Mouse (Mus musculus) small intestine, adult 2 months (tissue): ENCODE measurements around the gene Bcl11a. TPM values are rescaled to one million over a fixed set of nuclear protein-coding genes. Genes with fewer than 3 reads are reported as not detected.
A peak's percentile ranks its signal among the peaks of the same experiment; 100 is the strongest.

Source experiments
- H3K27ac ChIP-seq: fragments of 200-500 bp; 2 replicates; pipeline ENCODE4 v1.5.1; 2012; ENCODE audit warnings: low read depth, low read length, control low read depth, inconsistent platforms; ENCODE audit not compliant: insufficient read depth
- H3K27me3 ChIP-seq: fragments of 200-500 bp; 2 replicates; pipeline ENCODE4 v1.6.1; 2012; ENCODE audit warnings: mild to moderate bottlenecking, moderate library complexity, low read length, inconsistent platforms; ENCODE audit not compliant: control insufficient read depth, insufficient read depth
- H3K36me3 ChIP-seq: fragments of 200-500 bp; 2 replicates; pipeline ENCODE4 v1.6.1; 2012; ENCODE audit warnings: mild to moderate bottlenecking, low read length, control low read depth, inconsistent platforms; ENCODE audit not compliant: control insufficient read depth, insufficient read depth
- H3K4me1 ChIP-seq: fragments of 200-500 bp; 2 replicates; pipeline ENCODE4 v1.6.1; 2012; ENCODE audit warnings: low read length, inconsistent platforms, mixed read lengths; ENCODE audit not compliant: control insufficient read depth, insufficient read depth, insufficient read length
- H3K4me3 ChIP-seq: fragments of 200-500 bp; 2 replicates; pipeline ENCODE4 v1.5.1; 2012; ENCODE audit warnings: low read depth, mild to moderate bottlenecking, control low read depth, inconsistent platforms, low read length, moderate library complexity
- CTCF ChIP-seq: fragments of 200-500 bp; IDR thresholded peaks from 2 replicates; pipeline ENCODE4 v1.5.1; 2012; ENCODE audit warnings: low read depth, mild to moderate bottlenecking, control low read depth, inconsistent platforms, low read length, moderate library complexity, mixed read lengths; ENCODE audit not compliant: insufficient replicate concordance, insufficient read length; ENCODE audit errors: extremely low read depth
- POLR2A ChIP-seq: fragments of 200-500 bp; IDR thresholded peaks from 2 replicates; pipeline ENCODE4 v1.6.1; 2012; ENCODE audit warnings: low read depth, mild to moderate bottlenecking, control low read depth, inconsistent platforms, low read length, moderate library complexity
- WGBS: fragments of 180-500 bp; shearing (Covaris S2); methylation state at CpG from one replicate; pipeline ENCODE4 v1.1.7; 2018; 5-methylcytosine and 5-hydroxymethylcytosine counted together
- polyA plus RNA-seq: library from polyadenylated mRNA; depleted of rRNA; stranded (reverse); fragments of >200 nt; gene quantifications from 2 replicates; pipeline ENCODE4 v1.2.3, GENCODE M21; 2012

Gene Bcl11a
- polyA plus RNA-seq, 1 experiment: 3.7 TPM

GRCm38 (mm10) chr11:24081016-24081686 lies 3.3 kb downstream of the Bcl11a start:
- peak overlapping the region; percentile 67 for H3K4me3 ChIP-seq
- under 1% methylated on average over 35 of the region's 35 CpGs for WGBS
- peaks cover 3% of the 10 kb centered on the region; the same call in 1 of the 2 replicates for H3K36me3 ChIP-seq
- TF ChIP-seq POLR2A (no peak), CTCF (peak; percentile 52; the same call in 1 of the 2 replicates)
- H3K27ac ChIP-seq: peak overlapping the region; percentile 84
- H3K27me3 ChIP-seq: 0 out of 2 replicates have a peak, but pooled peaks cover 3% of the 10 kb centered on the region
- no peaks in the 10 kb centered on the region; the same call in 1 of the 2 replicates for H3K4me1 ChIP-seq

GRCm38 (mm10) chr11:24081687-24082384 lies 4.0 kb downstream of the Bcl11a start:
- WGBS: under 1% methylated on average over 43 of the region's 43 CpGs
- H3K27ac ChIP-seq: peak overlapping the region; percentile 84

GRCm38 (mm10) chr11:24082385-24083075 lies 4.7 kb downstream of the Bcl11a start:
- Histone ChIP-seq H3K4me1 (no peaks in the 10 kb centered on the region; the same call in 1 of the 2 replicates), H3K27ac (no peak overlapping the region), H3K36me3 (peaks cover 3% of the 10 kb centered on the region; the same call in 1 of the 2 replicates), H3K27me3 (0 out of 2 replicates have a peak, but pooled peaks cover 3% of the 10 kb centered on the region), H3K4me3 (peak overlapping the region; percentile 67)
- TF ChIP-seq CTCF (no peak), POLR2A (no peak)
- WGBS: 25% methylated on average over 11 of the region's 11 CpGs

More at GRCm38 (mm10) chr11:24081687-24082384, 4.0 kb downstream of the Bcl11a start:
- peak; percentile 22 for TF ChIP-seq POLR2A
- no peak for TF ChIP-seq CTCF
- H3K4me1 ChIP-seq: no peaks in the 10 kb centered on the region; the same call in 1 of the 2 replicates
- 0 out of 2 replicates have a peak, but pooled peaks cover 3% of the 10 kb centered on the region for H3K27me3 ChIP-seq
- H3K36me3 ChIP-seq: peaks cover 3% of the 10 kb centered on the region; the same call in 1 of the 2 replicates
- H3K4me3 ChIP-seq: peak overlapping the region; percentile 67

- Histone ChIP-seq H3K27ac (no peak overlapping the region), H3K36me3 (peaks cover 3% of the 10 kb centered on the region; the same call in 1 of the 2 replicates), H3K4me3 (no peak overlapping the region), H3K27me3 (0 out of 2 replicates have a peak, but pooled peaks cover 3% of the 10 kb centered on the region), H3K4me1 (no peaks in the 10 kb centered on the region; the same call in 1 of the 2 replicates)
- TF ChIP-seq CTCF: no peak
- TF ChIP-seq POLR2A: no peak
- WGBS: 9% methylated on average over 1 of the region's 1 CpGs
These were observed 5.2 kb downstream of the Bcl11a start for GRCm38 (mm10) chr11:24083076-24083405.

GRCm38 (mm10) chr11:24083423-24083822 lies 5.6 kb downstream of the Bcl11a start:
- H3K4me3 ChIP-seq: no peak overlapping the region
- H3K4me1 ChIP-seq: no peaks in the 10 kb centered on the region; the same call in 1 of the 2 replicates
- H3K36me3 ChIP-seq: peaks cover 3% of the 10 kb centered on the region; the same call in 1 of the 2 replicates
- TF ChIP-seq CTCF (no peak), POLR2A (no peak)
- WGBS: 30% methylated on average over 7 of the region's 7 CpGs
- H3K27ac ChIP-seq: no peak overlapping the region
- H3K27me3 ChIP-seq: 0 out of 2 replicates have a peak, but pooled peaks cover 3% of the 10 kb centered on the region

GRCm38 (mm10) chr11:24084077-24084476 lies 6.2 kb downstream of the Bcl11a start:
- Histone ChIP-seq H3K27me3 (0 out of 2 replicates have a peak, but pooled peaks cover under 1% of the 10 kb centered on the region), H3K4me1 (no peaks in the 10 kb centered on the region; the same call in 1 of the 2 replicates), H3K4me3 (no peak overlapping the region), H3K36me3 (peaks cover 3% of the 10 kb centered on the region; the same call in 1 of the 2 replicates), H3K27ac (no peak overlapping the region)
- WGBS: 54% methylated on average over 3 of the region's 3 CpGs
- TF ChIP-seq CTCF: no peak
- no peak for TF ChIP-seq POLR2A
